8 mouse cellular contexts compared by ENCODE assay signal in the genomic region with DNA sequence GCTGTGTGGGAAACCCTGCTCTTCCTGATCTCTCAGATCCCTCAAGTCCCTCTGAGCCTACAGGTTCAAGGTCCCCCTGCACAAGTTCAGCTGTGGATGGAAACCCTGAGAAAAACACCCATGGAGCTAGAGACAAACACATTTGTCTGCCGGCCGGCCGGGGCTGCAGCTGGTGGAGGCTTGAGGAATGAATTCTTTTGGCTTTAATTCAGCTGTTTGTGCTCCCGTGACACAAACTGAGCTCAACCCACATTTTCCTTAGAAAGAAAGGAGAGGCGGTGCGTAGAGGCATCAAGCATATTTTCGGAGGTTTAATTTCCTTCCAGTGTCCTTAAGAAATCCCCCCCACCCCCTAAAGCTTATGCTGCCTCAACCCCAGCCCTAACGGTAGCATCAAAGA.
DNase-seq lines count a peak whose midpoint lies in the region; ATAC-seq lines count a peak whose summit lies in the region.

No protein-coding gene starts in this region.

- H3K36me3 ChIP-seq in embryonic facial prominence, embryonic 14.5 days (ENCODE audit: control insufficient read depth, insufficient read depth, low read length): no peaks in the 10 kb centered on the region
- no peaks in the 10 kb centered on the region for H3K36me3 ChIP-seq in heart, embryonic 16.5 days (ENCODE audit: control insufficient read depth, insufficient read depth)

- H3K9ac ChIP-seq in embryonic facial prominence, embryonic 14.5 days (ENCODE audit: low read depth, low read length): peak overlapping the region; percentile 79
- peak overlapping the region; percentile 96 for H3K9ac ChIP-seq in heart, embryonic 16.5 days (ENCODE audit: low read length)

- peak overlapping the region; percentile 97 for H3K27ac ChIP-seq in embryonic facial prominence, embryonic 14.5 days (replicated peaks; ENCODE audit: low read depth, low read length)
- peak overlapping the region; percentile 97 for H3K27ac ChIP-seq in heart, embryonic 16.5 days (ENCODE audit: low read length)

- ATAC-seq in embryonic facial prominence, embryonic 14.5 days (ENCODE audit: low read depth): no peak
- no peak for ATAC-seq in heart, embryonic 16.5 days (replicated peaks; ENCODE audit: extremely low read depth, insufficient read depth, low FRiP score)

- peak overlapping the region; percentile 51 for H3K4me3 ChIP-seq in embryonic facial prominence, embryonic 14.5 days (ENCODE audit: low read depth, low read length)
- peak overlapping the region; percentile 79; the same call in 1 of the 2 replicates for H3K4me3 ChIP-seq in heart, embryonic 16.5 days (ENCODE audit: low read length)

- peak; percentile 27 for DNase-seq in layer of hippocampus, adult 9-11 months
- no peak for DNase-seq in layer of hippocampus, adult 18-20 months (ENCODE audit: low spot score in 2 of 2)
- peak; percentile 90 for DNase-seq in embryonic facial prominence, embryonic 14.5 days (ENCODE audit: low spot score)
- peak; percentile 67 to 77 for DNase-seq in kidney, postnatal 4 days
- peak; percentile 58 to 79 for DNase-seq in lung, postnatal 4 days
- DNase-seq in testis, postnatal 10 days (ENCODE audit: low spot score): peak; percentile 64
- no peak for DNase-seq in spleen, postnatal 4 days (ENCODE audit: low spot score in 2 of 2)

- H3K4me1 ChIP-seq in embryonic facial prominence, embryonic 14.5 days (ENCODE audit: control insufficient read depth, insufficient read depth, low read length): peaks cover 46% of the 10 kb centered on the region
- peaks cover 16% of the 10 kb centered on the region for H3K4me1 ChIP-seq in heart, embryonic 16.5 days (ENCODE audit: control insufficient read depth, insufficient read depth, low read length)

- WGBS in embryonic facial prominence, embryonic 14.5 days: 10% methylated on average over 8 of the region's 8 CpGs
- 33% methylated on average over 8 of the region's 8 CpGs for WGBS in heart, embryonic 16.5 days

- no peaks in the 10 kb centered on the region for H3K27me3 ChIP-seq in embryonic facial prominence, embryonic 14.5 days (replicated peaks; ENCODE audit: control insufficient read depth, insufficient read depth, low read length)
- H3K27me3 ChIP-seq in heart, embryonic 16.5 days (ENCODE audit: control insufficient read depth, insufficient read depth, low read length): no peaks in the 10 kb centered on the region

- no peaks in the 10 kb centered on the region for H3K9me3 ChIP-seq in embryonic facial prominence, embryonic 14.5 days (ENCODE audit: control insufficient read depth, low read length)
- no peaks in the 10 kb centered on the region for H3K9me3 ChIP-seq in heart, embryonic 16.5 days (replicated peaks; ENCODE audit: control insufficient read depth, low read length)

- H3K4me2 ChIP-seq in embryonic facial prominence, embryonic 14.5 days (ENCODE audit: low read depth, low read length): peak overlapping the region; percentile 67
- H3K4me2 ChIP-seq in heart, embryonic 16.5 days (ENCODE audit: low read depth, low read length): peak overlapping the region; percentile 72

Comparison
In these comparisons a context has a peak if more than half of its experiments do, and no peak if none do; other contexts are left out.
1. DNase-seq: peak in layer of hippocampus, adult 9-11 months (single experiment), embryonic facial prominence, embryonic 14.5 days (single experiment), kidney, postnatal 4 days (2 of 2), lung, postnatal 4 days (2 of 2) and testis, postnatal 10 days (single experiment); none in layer of hippocampus, adult 18-20 months (0 of 2) and spleen, postnatal 4 days (0 of 2).